Mouse (Mus musculus): ENCODE results near the gene Cep295.
"Not testable (repeated sequence)": the region's sequence is repeated elsewhere in the genome, so short reads cannot be mapped to it uniquely, and the experiment has no call there.

Cep295 gene

GRCm38 (mm10) chr9:15357484-15358275, at the start of gene Cep295:
Cep295 (minus strand) TSS chr9:15357788.
- DNase-seq = peak; percentile 96

GRCm38 (mm10) chr9:15397591-15397990, 40.0 kb upstream of the Cep295 start:
- DNase-seq = no peak

- DNase-seq = no peak
Measured at GRCm38 (mm10) chr9:15395353-15395942, 37.9 kb upstream of the Cep295 start.

GRCm38 (mm10) chr9:15387075-15387643, 29.6 kb upstream of the Cep295 start:
- no peak for DNase-seq

- DNase-seq = no peak
Measured at GRCm38 (mm10) chr9:15384266-15384665, 26.7 kb upstream of the Cep295 start.

GRCm38 (mm10) chr9:15366260-15366659, 8.7 kb upstream of the Cep295 start:
- no peak for DNase-seq

GRCm38 (mm10) chr9:15365856-15366255, 8.3 kb upstream of the Cep295 start:
- peak; percentile 6 for DNase-seq

GRCm38 (mm10) chr9:15364843-15365242, 7.3 kb upstream of the Cep295 start:
- no peak for DNase-seq

- peak; percentile 1 for DNase-seq
Measured at GRCm38 (mm10) chr9:15356916-15357483, 588 bp downstream of the Cep295 start.

- no peak for DNase-seq
Measured at GRCm38 (mm10) chr9:15349925-15350324, 7.7 kb downstream of the Cep295 start.

GRCm38 (mm10) chr9:15337776-15338175, 19.8 kb downstream of the Cep295 start:
- no peak for DNase-seq

- DNase-seq = no peak
Measured at GRCm38 (mm10) chr9:15318170-15318742, 39.3 kb downstream of the Cep295 start.

- DNase-seq = no peak
Measured at GRCm38 (mm10) chr9:15317223-15318169, 40.1 kb downstream of the Cep295 start.

- not testable (repeated sequence) for DNase-seq
Measured at GRCm38 (mm10) chr9:15316296-15316695, 41.3 kb downstream of the Cep295 start.

GRCm38 (mm10) chr9:15314619-15315018, 43.0 kb downstream of the Cep295 start:
- DNase-seq = no peak

- DNase-seq = no peak
Measured at GRCm38 (mm10) chr9:15313633-15314032, 44.0 kb downstream of the Cep295 start.

GRCm38 (mm10) chr9:15312054-15312735, 45.4 kb downstream of the Cep295 start:
- DNase-seq = no peak

GRCm38 (mm10) chr9:15310179-15310578, 47.4 kb downstream of the Cep295 start:
- no peak for DNase-seq

GRCm38 (mm10) chr9:15309425-15309824, 48.2 kb downstream of the Cep295 start:
- DNase-seq = no peak

GRCm38 (mm10) chr9:15308254-15308653, 49.3 kb downstream of the Cep295 start:
- DNase-seq = no peak

- no peak for DNase-seq
Measured at GRCm38 (mm10) chr9:15307257-15307656, 50.3 kb downstream of the Cep295 start.

Data from lung, postnatal 36 days (tissue).